Mouse (Mus musculus): ENCODE data around the gene Tap1. TPM values are rescaled to one million over a fixed set of nuclear protein-coding genes. Genes with fewer than 3 reads are reported as not detected.

Tap1 gene
- polyA plus RNA-seq, 1 experiment from 2014 or later: 7.2 TPM

GRCm38 (mm10) chr17:34170487-34170876 lies 16.9 kb upstream of the Tap1 start:
- Histone ChIP-seq H3K4me2 (replicated peaks; ENCODE audit: low read depth, low read length) (no peak overlapping the region), H3K27me3 (ENCODE audit: control insufficient read depth, insufficient read depth, low read length) (no peaks in the 10 kb centered on the region), H3K36me3 (ENCODE audit: control insufficient read depth, insufficient read depth, low read length) (no peaks in the 10 kb centered on the region), H3K9me3 (ENCODE audit: control insufficient read depth, low read depth, low read length) (no peaks in the 10 kb centered on the region; the same call in 1 of the 2 replicates), H3K27ac (ENCODE audit: low read length) (no peak overlapping the region), H3K4me1 (ENCODE audit: control insufficient read depth, insufficient read depth, low read length) (no peaks in the 10 kb centered on the region), H3K4me3 (ENCODE audit: low read depth, low read length) (no peak overlapping the region), H3K9ac (replicated peaks; ENCODE audit: low read depth, low read length) (no peak overlapping the region)
- WGBS: 24% methylated on average over 4 of the region's 4 CpGs
- ATAC-seq (ENCODE audit: insufficient number of reproducible peaks, insufficient read depth, low FRiP score, low read depth): no peak

- Histone ChIP-seq H3K4me1 (ENCODE audit: control insufficient read depth, insufficient read depth, low read length) (no peaks in the 10 kb centered on the region), H3K4me3 (ENCODE audit: low read depth, low read length) (no peak overlapping the region), H3K27me3 (ENCODE audit: control insufficient read depth, insufficient read depth, low read length) (no peaks in the 10 kb centered on the region), H3K9ac (replicated peaks; ENCODE audit: low read depth, low read length) (no peak overlapping the region), H3K4me2 (replicated peaks; ENCODE audit: low read depth, low read length) (no peak overlapping the region), H3K9me3 (ENCODE audit: control insufficient read depth, low read depth, low read length) (no peaks in the 10 kb centered on the region; the same call in 1 of the 2 replicates), H3K27ac (ENCODE audit: low read length) (no peak overlapping the region), H3K36me3 (ENCODE audit: control insufficient read depth, insufficient read depth, low read length) (no peaks in the 10 kb centered on the region)
- 40% methylated on average over 13 of the region's 13 CpGs for WGBS
- ATAC-seq (ENCODE audit: insufficient number of reproducible peaks, insufficient read depth, low FRiP score, low read depth): no peak
Measured at GRCm38 (mm10) chr17:34170877-34171498, 16.4 kb upstream of the Tap1 start.

GRCm38 (mm10) chr17:34172528-34172927 lies 14.8 kb upstream of the Tap1 start:
- no peaks in the 10 kb centered on the region for H3K36me3 ChIP-seq (ENCODE audit: control insufficient read depth, insufficient read depth, low read length)
- no peak overlapping the region for H3K9ac ChIP-seq (replicated peaks; ENCODE audit: low read depth, low read length)
- H3K4me1 ChIP-seq (ENCODE audit: control insufficient read depth, insufficient read depth, low read length): no peaks in the 10 kb centered on the region
- H3K27me3 ChIP-seq (ENCODE audit: control insufficient read depth, insufficient read depth, low read length): no peaks in the 10 kb centered on the region
- H3K9me3 ChIP-seq (ENCODE audit: control insufficient read depth, low read depth, low read length): no peaks in the 10 kb centered on the region; the same call in 1 of the 2 replicates
- 93% methylated on average over 5 of the region's 5 CpGs for WGBS
- H3K4me3 ChIP-seq (ENCODE audit: low read depth, low read length): no peak overlapping the region
- ATAC-seq (ENCODE audit: insufficient number of reproducible peaks, insufficient read depth, low FRiP score, low read depth): no peak
- H3K27ac ChIP-seq (ENCODE audit: low read length): no peak overlapping the region
- no peak overlapping the region for H3K4me2 ChIP-seq (replicated peaks; ENCODE audit: low read depth, low read length)

GRCm38 (mm10) chr17:34174075-34174474 lies 13.3 kb upstream of the Tap1 start:
- no peak overlapping the region for H3K27ac ChIP-seq (ENCODE audit: low read length)
- ATAC-seq (ENCODE audit: insufficient number of reproducible peaks, insufficient read depth, low FRiP score, low read depth): no peak
- 52% methylated on average over 1 of the region's 1 CpGs for WGBS

GRCm38 (mm10) chr17:34177179-34177578 lies 10.2 kb upstream of the Tap1 start:
- Histone ChIP-seq H3K27me3 (ENCODE audit: control insufficient read depth, insufficient read depth, low read length) (no peaks in the 10 kb centered on the region), H3K36me3 (ENCODE audit: control insufficient read depth, insufficient read depth, low read length) (no peaks in the 10 kb centered on the region), H3K9me3 (ENCODE audit: control insufficient read depth, low read depth, low read length) (no peaks in the 10 kb centered on the region; the same call in 1 of the 2 replicates), H3K4me2 (replicated peaks; ENCODE audit: low read depth, low read length) (no peak overlapping the region), H3K4me3 (ENCODE audit: low read depth, low read length) (no peak overlapping the region), H3K27ac (ENCODE audit: low read length) (no peak overlapping the region), H3K4me1 (ENCODE audit: control insufficient read depth, insufficient read depth, low read length) (no peaks in the 10 kb centered on the region), H3K9ac (replicated peaks; ENCODE audit: low read depth, low read length) (no peak overlapping the region)
- 63% methylated on average over 4 of the region's 4 CpGs for WGBS
- ATAC-seq (ENCODE audit: insufficient number of reproducible peaks, insufficient read depth, low FRiP score, low read depth): no peak

More at GRCm38 (mm10) chr17:34174075-34174474, 13.3 kb upstream of the Tap1 start:
- Histone ChIP-seq H3K9me3 (ENCODE audit: control insufficient read depth, low read depth, low read length) (no peaks in the 10 kb centered on the region; the same call in 1 of the 2 replicates), H3K4me3 (ENCODE audit: low read depth, low read length) (no peak overlapping the region), H3K27me3 (ENCODE audit: control insufficient read depth, insufficient read depth, low read length) (no peaks in the 10 kb centered on the region), H3K4me2 (replicated peaks; ENCODE audit: low read depth, low read length) (no peak overlapping the region), H3K4me1 (ENCODE audit: control insufficient read depth, insufficient read depth, low read length) (no peaks in the 10 kb centered on the region), H3K9ac (replicated peaks; ENCODE audit: low read depth, low read length) (no peak overlapping the region), H3K36me3 (ENCODE audit: control insufficient read depth, insufficient read depth, low read length) (no peaks in the 10 kb centered on the region)

- 52% methylated on average over 6 of the region's 6 CpGs for whole genome bisulfite sequencing
- H3K4me1 ChIP-seq (ENCODE audit: control insufficient read depth, insufficient read depth, low read length): no peaks in the 10 kb centered on the region
- no peak overlapping the region for H3K9ac ChIP-seq (replicated peaks; ENCODE audit: low read depth, low read length)
- H3K36me3 ChIP-seq (ENCODE audit: control insufficient read depth, insufficient read depth, low read length): no peaks in the 10 kb centered on the region
- ATAC-seq (ENCODE audit: insufficient number of reproducible peaks, insufficient read depth, low FRiP score, low read depth): no peak
- H3K4me2 ChIP-seq (replicated peaks; ENCODE audit: low read depth, low read length): no peak overlapping the region
- H3K27me3 ChIP-seq (ENCODE audit: control insufficient read depth, insufficient read depth, low read length): no peaks in the 10 kb centered on the region
- no peak overlapping the region for H3K4me3 ChIP-seq (ENCODE audit: low read depth, low read length)
- H3K27ac ChIP-seq (ENCODE audit: low read length): no peak overlapping the region
- no peaks in the 10 kb centered on the region; the same call in 1 of the 2 replicates for H3K9me3 ChIP-seq (ENCODE audit: control insufficient read depth, low read depth, low read length)
Measured at GRCm38 (mm10) chr17:34179019-34179418, 8.3 kb upstream of the Tap1 start.

GRCm38 (mm10) chr17:34179913-34180859 lies 7.2 kb upstream of the Tap1 start:
- H3K4me1 ChIP-seq (ENCODE audit: control insufficient read depth, insufficient read depth, low read length): no peaks in the 10 kb centered on the region

GRCm38 (mm10) chr17:34183564-34184219 lies 3.7 kb upstream of the Tap1 start:
- no peaks in the 10 kb centered on the region for H3K27me3 ChIP-seq (ENCODE audit: control insufficient read depth, insufficient read depth, low read length)
- no peak overlapping the region for H3K4me2 ChIP-seq (replicated peaks; ENCODE audit: low read depth, low read length)
- no peak overlapping the region for H3K4me3 ChIP-seq (ENCODE audit: low read depth, low read length)
- no peaks in the 10 kb centered on the region for H3K36me3 ChIP-seq (ENCODE audit: control insufficient read depth, insufficient read depth, low read length)
- ATAC-seq (ENCODE audit: insufficient number of reproducible peaks, insufficient read depth, low FRiP score, low read depth): no peak
- WGBS: 68% methylated on average over 15 of the region's 15 CpGs
- no peak overlapping the region for H3K9ac ChIP-seq (replicated peaks; ENCODE audit: low read depth, low read length)
- no peak overlapping the region for H3K27ac ChIP-seq (ENCODE audit: low read length)
- peaks cover 4% of the 10 kb centered on the region; the same call in 1 of the 2 replicates for H3K4me1 ChIP-seq (ENCODE audit: control insufficient read depth, insufficient read depth, low read length)
- H3K9me3 ChIP-seq (ENCODE audit: control insufficient read depth, low read depth, low read length): no peaks in the 10 kb centered on the region

More at GRCm38 (mm10) chr17:34179913-34180859, 7.2 kb upstream of the Tap1 start:
- Histone ChIP-seq H3K4me2 (replicated peaks; ENCODE audit: low read depth, low read length) (no peak overlapping the region), H3K4me3 (ENCODE audit: low read depth, low read length) (no peak overlapping the region), H3K9me3 (ENCODE audit: control insufficient read depth, low read depth, low read length) (no peaks in the 10 kb centered on the region; the same call in 1 of the 2 replicates), H3K9ac (replicated peaks; ENCODE audit: low read depth, low read length) (no peak overlapping the region), H3K36me3 (ENCODE audit: control insufficient read depth, insufficient read depth, low read length) (no peaks in the 10 kb centered on the region), H3K27ac (ENCODE audit: low read length) (no peak overlapping the region), H3K27me3 (ENCODE audit: control insufficient read depth, insufficient read depth, low read length) (no peaks in the 10 kb centered on the region)
- 64% methylated on average over 13 of the region's 13 CpGs for WGBS
- no peak for ATAC-seq (ENCODE audit: insufficient number of reproducible peaks, insufficient read depth, low FRiP score, low read depth)

Measured in stomach, embryonic 14.5 days (tissue).